Mouse (Mus musculus) left cerebral cortex, adult 6 months (tissue): Measurements from ENCODE around the gene Iah1. TPM values are rescaled to one million over a fixed set of nuclear protein-coding genes. Genes with fewer than 3 reads are reported as not detected.

Experiments used
- long read RNA-seq, 2 experiments: library from polyadenylated mRNA; unstranded; transcript quantifications; one replicate each; pipeline ENCODE4 v2.0.0; 2019 to 2020
- polyA plus RNA-seq: library from polyadenylated mRNA; unstranded; fragments of <200 nt; fragmentation: Nextera tagmentation; gene quantifications from 2 replicates; pipeline ENCODE4 v1.2.3, GENCODE M21; 2021

The Iah1 gene
- polyA plus RNA-seq = 27.9 and 35.9 TPM in 2 replicates
- long read RNA-seq, experiment 1, transcript Iah1-201 (6 exons, 1,141 nt) = major isoform, 9 of 22 reads
- long read RNA-seq, experiment 1, partial matches to known transcripts = 3 of 22 reads
- long read RNA-seq, experiment 1, other reads (novel, unspliced or antisense) = 9 of 22 reads
- long read RNA-seq, experiment 2, transcript Iah1-201 (6 exons, 1,141 nt) = major isoform, 24 of 38 reads
- long read RNA-seq, experiment 2, partial matches to known transcripts = 2 of 38 reads
- long read RNA-seq, experiment 2, other reads (novel, unspliced or antisense) = 12 of 38 reads

DNA sequence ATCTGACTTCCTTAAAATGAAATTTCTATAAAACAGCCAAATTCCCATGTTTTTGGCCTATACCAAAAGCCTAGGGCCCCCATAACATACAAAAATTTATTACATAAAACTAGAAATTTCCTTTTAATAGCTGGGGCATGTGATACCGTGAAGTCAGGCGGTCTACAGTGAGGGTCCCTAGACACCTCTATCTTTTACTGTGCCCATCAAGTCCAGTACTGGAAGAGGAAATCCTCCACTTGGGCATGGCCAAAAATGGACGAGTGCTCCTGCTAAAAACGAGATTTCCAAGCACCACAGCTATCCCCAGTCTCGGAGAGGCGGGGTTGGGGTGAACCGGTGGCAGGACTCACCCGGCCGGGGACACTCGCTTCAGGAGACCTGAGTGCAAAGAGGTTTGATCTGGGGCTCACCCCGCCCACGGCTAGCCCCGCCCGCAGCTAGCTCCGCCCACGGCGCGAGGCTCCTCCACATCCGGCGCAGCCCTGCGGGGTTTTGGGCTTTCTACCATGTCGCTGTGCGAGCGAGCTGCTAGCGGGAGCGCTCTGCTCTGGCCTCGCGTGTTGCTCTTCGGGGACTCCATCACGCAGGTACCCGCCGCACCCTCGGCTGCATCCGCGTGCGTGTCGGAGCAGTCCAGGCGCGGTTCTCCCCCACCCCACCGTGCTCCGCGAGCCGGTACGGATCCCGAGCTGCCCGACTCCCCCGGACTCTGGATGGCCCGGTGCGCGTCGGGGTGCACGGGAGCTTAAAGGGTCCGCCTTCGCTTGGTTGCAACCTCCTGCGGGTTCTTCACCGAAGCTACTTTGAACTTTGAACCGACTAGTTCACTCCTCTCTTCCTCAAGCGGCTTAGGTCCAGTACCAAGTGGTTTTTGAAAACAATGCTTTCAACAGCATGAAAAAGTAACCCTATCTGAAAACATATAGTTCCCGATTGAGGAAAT is at the start of gene Iah1:
TSS of gene Iah1 (plus strand) at position 467 of the 946 bp plus-strand sequence.

DNA sequence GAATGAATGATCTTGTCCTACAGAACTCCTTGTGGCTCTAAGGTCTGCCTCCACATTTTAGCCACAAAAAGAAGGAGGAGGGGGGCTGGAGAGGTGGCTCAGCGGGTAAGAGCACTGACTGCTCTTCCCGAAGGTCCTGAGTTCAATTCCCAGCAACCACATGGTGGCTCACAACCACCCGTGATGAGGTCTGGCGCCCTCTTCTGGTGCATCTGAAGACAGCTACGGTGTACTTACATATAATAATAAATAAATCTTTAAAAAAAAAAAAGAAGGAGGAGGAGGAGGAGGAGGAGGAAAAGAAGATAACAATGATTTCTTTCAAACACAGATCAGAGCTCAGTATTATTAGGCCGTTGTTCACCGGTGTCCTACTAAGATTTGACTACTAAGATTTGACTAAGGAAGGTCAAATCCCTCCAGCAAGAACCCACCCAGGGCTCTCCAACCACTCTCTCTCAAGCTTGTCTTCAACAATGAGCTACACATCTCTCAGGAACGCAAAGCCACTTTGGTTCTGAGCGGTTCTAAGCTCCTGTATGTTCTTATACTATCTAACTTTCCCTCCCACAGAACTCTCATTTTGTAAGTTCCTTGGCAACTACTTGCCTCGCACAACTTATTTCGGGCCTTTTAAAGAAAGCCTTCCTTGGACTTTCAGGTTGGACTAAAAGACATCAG is 31.3 kb upstream of the Iah1 start, which contains the start of gene Cpsf3:
TSS of gene Cpsf3 (plus strand) at position 631 of the 681 bp plus-strand sequence.

DNA sequence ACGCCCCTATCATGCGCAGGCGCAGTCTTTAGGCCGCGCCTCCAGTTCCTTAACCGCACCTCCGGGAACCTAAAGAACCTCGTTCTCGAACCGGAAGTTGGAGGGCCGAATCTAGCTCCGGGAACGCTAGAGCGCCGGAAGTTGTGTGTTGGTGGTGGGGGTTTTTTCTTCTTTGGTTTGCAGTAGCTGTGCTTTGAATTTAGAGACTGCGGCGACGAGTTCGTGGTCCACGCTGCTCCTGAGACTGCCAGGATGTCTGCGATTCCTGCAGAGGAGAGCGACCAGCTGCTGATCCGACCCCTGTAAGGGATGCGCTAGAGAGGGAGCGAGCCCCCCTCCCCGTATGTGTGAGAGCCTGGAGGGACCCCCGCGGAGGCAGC is 30.0 kb upstream of the Iah1 start, which contains the start of gene Itgb1bp1:
TSS of gene Itgb1bp1 (minus strand) at position 42 of the 380 bp plus-strand sequence.

DNA sequence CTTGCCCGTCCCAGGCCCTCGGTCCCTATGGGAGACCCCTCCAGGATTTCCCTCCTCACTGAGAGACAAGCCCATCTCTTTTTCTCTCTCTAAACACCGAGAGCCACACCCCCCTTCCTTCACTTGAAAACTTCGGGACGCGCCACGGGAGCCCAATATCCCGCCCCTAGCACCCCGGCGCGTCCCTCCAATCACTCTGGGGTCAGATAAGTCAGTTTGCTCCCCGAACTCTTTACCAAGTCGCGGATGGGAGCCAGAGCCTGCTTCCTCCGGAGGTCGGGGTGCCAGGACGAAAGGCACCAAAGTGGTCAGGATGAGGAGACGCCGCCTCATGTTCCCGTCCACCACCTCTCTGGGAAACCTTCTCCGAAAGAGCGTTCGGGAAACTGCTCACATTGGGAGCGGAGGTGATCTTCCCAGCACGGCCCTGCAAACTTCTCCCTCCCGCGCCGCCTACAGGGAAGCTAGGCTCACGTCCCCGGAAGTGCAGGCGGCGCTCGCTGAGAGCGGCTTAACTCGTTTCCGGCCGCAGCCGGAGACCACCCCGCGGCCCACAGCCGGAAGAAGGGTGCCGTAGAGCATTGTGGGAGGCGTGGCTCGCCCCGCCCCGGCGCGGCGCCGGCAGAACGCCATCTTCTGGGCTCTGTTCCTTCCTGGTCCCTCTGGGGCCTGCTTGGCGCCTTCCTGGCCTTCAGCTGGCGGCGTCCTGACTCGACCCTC is 57.1 kb downstream of the Iah1 start, which contains the start of gene Adam17:
TSS of gene Adam17 (minus strand) at position 533 of the 720 bp plus-strand sequence.

Other genes with a start within 250 kb of the Iah1 start
- 35.2 and 41.2 TPM in 2 replicates for gene Cpsf3, start 31.0 kb upstream of the Iah1 start, polyA plus RNA-seq
- 41.3 and 53.9 TPM in 2 replicates for gene Itgb1bp1, start 30.1 kb upstream of the Iah1 start, polyA plus RNA-seq
- gene Adam17, start 57.2 kb downstream of the Iah1 start, polyA plus RNA-seq = 3.3 and 4.6 TPM in 2 replicates
- 438 and 539 TPM in 2 replicates for gene Ywhaq, start 101.2 kb downstream of the Iah1 start, polyA plus RNA-seq